Mouse (Mus musculus) embryonic facial prominence, embryonic 12.5 days (tissue): Measurements from ENCODE around the gene Cpa5. TPM values are rescaled to one million over a fixed set of nuclear protein-coding genes. Genes with fewer than 3 reads are reported as not detected.

ENCODE experiments used
- ATAC-seq: fragments of 200-750 bp; cut with Nextera tagmentation; 2 replicates; pipeline ENCODE4 v1.8.0; 2017; ENCODE audit not compliant: insufficient number of reproducible peaks, insufficient read depth, low FRiP score, low TSS enrichment
- H3K27ac ChIP-seq: fragments of 300-500 bp; sonication (generic); 2 replicates; pipeline ENCODE4 v1.5.1; 2016; ENCODE audit warnings: mild to moderate bottlenecking
- H3K27me3 ChIP-seq: fragments of 300-500 bp; sonication (generic); 2 replicates; pipeline ENCODE4 v1.6.1; 2016; ENCODE audit warnings: mild to moderate bottlenecking, moderate library complexity
- H3K36me3 ChIP-seq: fragments of 300-500 bp; sonication (generic); 2 replicates; pipeline ENCODE4 v1.6.1; 2016; ENCODE audit warnings: mild to moderate bottlenecking
- H3K4me1 ChIP-seq: fragments of 300-500 bp; sonication (generic); 2 replicates; pipeline ENCODE4 v1.6.1; 2016
- H3K4me2 ChIP-seq: fragments of 300-500 bp; sonication (generic); replicated peaks from 2 replicates; pipeline ENCODE4 v1.6.1; 2016; ENCODE audit warnings: mild to moderate bottlenecking, moderate library complexity
- H3K4me3 ChIP-seq: fragments of 300-500 bp; sonication (generic); 2 replicates; pipeline ENCODE4 v1.5.1; 2016; ENCODE audit warnings: mild to moderate bottlenecking
- H3K9ac ChIP-seq: fragments of 300-500 bp; sonication (generic); 2 replicates; pipeline ENCODE4 v1.6.1; 2016; ENCODE audit warnings: mild to moderate bottlenecking, moderate library complexity
- H3K9me3 ChIP-seq: fragments of 300-500 bp; sonication (generic); 2 replicates; pipeline ENCODE4 v1.6.1; 2016; ENCODE audit warnings: mild to moderate bottlenecking, moderate library complexity
- WGBS: fragments of 180-500 bp; shearing (Covaris S2); methylation state at CpG from one replicate; pipeline ENCODE4 v1.1.7; 2016; 5-methylcytosine and 5-hydroxymethylcytosine counted together
- polyA plus RNA-seq: library from polyadenylated mRNA; unstranded; fragments of >200 nt; fragmentation: Nextera tagmentation; extraction: Ambion mirVana; gene quantifications from 2 replicates; pipeline ENCODE4 v1.2.1, GENCODE M21; 2016

Gene Cpa5
- polyA plus RNA-seq, 1 experiment from 2014 or later, result 0.33 TPM

GRCm38 (mm10) chr6:30649651-30650296 lies 39.0 kb downstream of the Cpa5 start:
- WGBS, result 73% methylated on average over 11 of the region's 11 CpGs
- no peaks in the 10 kb centered on the region for H3K9me3 ChIP-seq
- no peak overlapping the region for H3K4me3 ChIP-seq
- H3K36me3 ChIP-seq, result no peaks in the 10 kb centered on the region
- no peaks in the 10 kb centered on the region for H3K27me3 ChIP-seq
- H3K9ac ChIP-seq, result no peak overlapping the region
- no peak overlapping the region for H3K4me2 ChIP-seq
- no peak for ATAC-seq
- H3K4me1 ChIP-seq, result peaks cover 24% of the 10 kb centered on the region
- H3K27ac ChIP-seq, result peak overlapping the region; percentile 17; the same call in 1 of the 2 replicates

GRCm38 (mm10) chr6:30652425-30653188 lies 41.8 kb downstream of the Cpa5 start:
- Histone ChIP-seq H3K9me3 (no peaks in the 10 kb centered on the region), H3K4me2 (no peak overlapping the region), H3K27me3 (no peaks in the 10 kb centered on the region), H3K9ac (no peak overlapping the region), H3K27ac (peak overlapping the region; percentile 89), H3K4me1 (peaks cover 36% of the 10 kb centered on the region), H3K4me3 (no peak overlapping the region), H3K36me3 (no peaks in the 10 kb centered on the region)
- no peak for ATAC-seq
- 29% methylated on average over 9 of the region's 9 CpGs for WGBS

DNA sequence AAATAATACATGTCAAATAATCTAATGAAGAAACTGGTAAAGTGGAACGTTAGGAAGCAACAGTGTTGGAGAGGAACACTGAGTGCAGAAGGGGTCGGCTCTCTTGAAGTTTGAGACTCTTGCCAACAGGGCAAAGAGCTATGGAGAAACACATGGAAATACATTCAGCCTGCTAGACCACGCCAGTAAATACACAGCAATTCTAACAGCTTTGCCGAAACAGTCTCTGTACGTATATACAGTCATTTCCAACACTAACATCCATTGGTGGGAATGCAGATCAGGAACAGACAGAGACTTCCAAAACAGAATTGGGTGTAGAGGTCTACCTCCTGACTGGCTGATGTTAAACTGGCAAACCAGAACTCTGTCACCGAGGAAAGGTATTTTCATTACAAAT lies 42.7 kb downstream of the Cpa5 start:
- Histone ChIP-seq H3K4me2 (no peak overlapping the region), H3K9me3 (no peaks in the 10 kb centered on the region), H3K4me3 (no peak overlapping the region), H3K9ac (no peak overlapping the region), H3K4me1 (peaks cover 36% of the 10 kb centered on the region), H3K36me3 (peaks cover 2% of the 10 kb centered on the region; the same call in 1 of the 2 replicates), H3K27ac (peak overlapping the region; percentile 89), H3K27me3 (no peaks in the 10 kb centered on the region)
- 69% methylated on average over 6 of the region's 6 CpGs for WGBS
- ATAC-seq, result no peak

DNA sequence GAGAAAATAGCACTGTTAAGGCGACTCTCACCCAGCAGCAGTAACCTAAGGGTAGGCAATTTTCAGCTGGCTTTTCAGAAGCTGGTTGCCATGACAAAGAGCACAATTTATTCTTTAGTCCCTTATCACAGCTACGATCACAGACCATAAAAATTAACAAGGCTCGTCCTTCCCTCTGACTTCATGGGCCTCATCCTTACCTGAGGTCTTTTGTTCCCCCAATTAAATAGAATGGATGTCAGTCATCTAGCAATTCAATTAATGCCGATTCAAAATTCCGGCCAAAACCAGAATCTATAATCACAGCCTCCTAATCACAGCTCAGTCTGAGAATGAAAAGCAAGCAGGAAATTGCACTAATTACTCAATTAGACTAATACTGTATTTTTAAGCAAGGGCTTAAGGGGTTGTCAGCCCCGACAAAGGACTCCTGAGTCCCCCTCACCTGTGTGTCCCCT lies 43.6 kb downstream of the Cpa5 start:
- 39% methylated on average over 6 of the region's 6 CpGs for WGBS
- no peak overlapping the region for H3K4me2 ChIP-seq
- no peak overlapping the region for H3K4me3 ChIP-seq
- no peaks in the 10 kb centered on the region for H3K9me3 ChIP-seq
- peaks cover 36% of the 10 kb centered on the region for H3K4me1 ChIP-seq
- peak overlapping the region; percentile 89 for H3K27ac ChIP-seq
- no peak for ATAC-seq
- no peaks in the 10 kb centered on the region for H3K27me3 ChIP-seq
- H3K9ac ChIP-seq, result no peak overlapping the region
- H3K36me3 ChIP-seq, result peaks cover 2% of the 10 kb centered on the region; the same call in 1 of the 2 replicates

- Histone ChIP-seq H3K9ac (no peak overlapping the region), H3K4me2 (no peak overlapping the region), H3K36me3 (peaks cover 2% of the 10 kb centered on the region; the same call in 1 of the 2 replicates), H3K4me3 (no peak overlapping the region), H3K27ac (peak overlapping the region; percentile 89), H3K27me3 (no peaks in the 10 kb centered on the region), H3K9me3 (no peaks in the 10 kb centered on the region), H3K4me1 (peaks cover 36% of the 10 kb centered on the region)
- ATAC-seq, result no peak
- 68% methylated on average over 3 of the region's 3 CpGs for WGBS
Observed at GRCm38 (mm10) chr6:30654932-30655331, 44.1 kb downstream of the Cpa5 start.

- no peak overlapping the region for H3K9ac ChIP-seq
- no peak for ATAC-seq
- H3K9me3 ChIP-seq, result no peaks in the 10 kb centered on the region
- peaks cover 44% of the 10 kb centered on the region for H3K4me1 ChIP-seq
- no peaks in the 10 kb centered on the region for H3K27me3 ChIP-seq
- no peak overlapping the region for H3K4me3 ChIP-seq
- peaks cover 2% of the 10 kb centered on the region; the same call in 1 of the 2 replicates for H3K36me3 ChIP-seq
- WGBS, result 94% methylated on average over 12 of the region's 12 CpGs
- peak overlapping the region; percentile 69 for H3K27ac ChIP-seq
- no peak overlapping the region for H3K4me2 ChIP-seq
Observed at GRCm38 (mm10) chr6:30657279-30657678, 46.5 kb downstream of the Cpa5 start.

GRCm38 (mm10) chr6:30658619-30659018 lies 47.8 kb downstream of the Cpa5 start:
- no peak for ATAC-seq

GRCm38 (mm10) chr6:30664776-30665175 lies 54.0 kb downstream of the Cpa5 start:
- no peaks in the 10 kb centered on the region for H3K9me3 ChIP-seq
- H3K27me3 ChIP-seq, result no peaks in the 10 kb centered on the region
- no peaks in the 10 kb centered on the region for H3K36me3 ChIP-seq
- H3K4me1 ChIP-seq, result peaks cover 49% of the 10 kb centered on the region
- ATAC-seq, result no peak
- no peak overlapping the region for H3K4me2 ChIP-seq
- peak overlapping the region; percentile 86 for H3K27ac ChIP-seq
- H3K4me3 ChIP-seq, result no peak overlapping the region
- no peak overlapping the region for H3K9ac ChIP-seq
- 26% methylated on average over 6 of the region's 6 CpGs for WGBS

More at GRCm38 (mm10) chr6:30658619-30659018, 47.8 kb downstream of the Cpa5 start:
- no peak overlapping the region for H3K27ac ChIP-seq
- 63% methylated on average over 9 of the region's 9 CpGs for WGBS
- no peak overlapping the region for H3K9ac ChIP-seq
- no peak overlapping the region for H3K4me3 ChIP-seq
- H3K4me1 ChIP-seq, result peaks cover 32% of the 10 kb centered on the region
- no peaks in the 10 kb centered on the region for H3K27me3 ChIP-seq
- H3K36me3 ChIP-seq, result peaks cover 2% of the 10 kb centered on the region; the same call in 1 of the 2 replicates
- H3K4me2 ChIP-seq, result no peak overlapping the region
- H3K9me3 ChIP-seq, result no peaks in the 10 kb centered on the region

- H3K4me2 ChIP-seq, result no peak overlapping the region
- no peak overlapping the region for H3K9ac ChIP-seq
- no peak for ATAC-seq
- H3K27me3 ChIP-seq, result no peaks in the 10 kb centered on the region
- no peaks in the 10 kb centered on the region for H3K36me3 ChIP-seq
- H3K4me1 ChIP-seq, result peaks cover 53% of the 10 kb centered on the region
- H3K4me3 ChIP-seq, result no peak overlapping the region
- H3K9me3 ChIP-seq, result no peaks in the 10 kb centered on the region
- H3K27ac ChIP-seq, result peak overlapping the region; percentile 86
- whole genome bisulfite sequencing, result 23% methylated on average over 4 of the region's 4 CpGs
Observed at GRCm38 (mm10) chr6:30665296-30665695, 54.5 kb downstream of the Cpa5 start.

DNA sequence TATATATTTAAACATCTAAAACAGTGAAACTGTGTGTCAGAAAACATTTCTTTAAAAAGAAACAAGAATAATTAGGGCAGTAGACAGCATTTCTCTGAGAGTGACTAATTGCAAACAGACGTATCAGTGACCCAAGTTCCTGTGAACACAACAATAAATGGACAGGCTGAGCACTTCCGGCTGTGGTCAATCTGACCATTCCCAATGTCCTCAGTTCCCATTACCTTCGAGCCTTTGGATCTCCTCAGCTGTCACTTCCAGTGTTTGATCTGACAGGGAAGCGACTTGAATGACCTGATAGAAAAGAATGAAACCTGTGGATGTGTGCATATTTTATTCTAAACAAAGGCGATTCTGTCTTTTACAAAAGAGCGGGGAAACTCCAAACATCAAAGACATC lies 55.2 kb downstream of the Cpa5 start:
- peaks cover 54% of the 10 kb centered on the region for H3K4me1 ChIP-seq
- WGBS, result 26% methylated on average over 6 of the region's 6 CpGs
- H3K27ac ChIP-seq, result peak overlapping the region; percentile 86; the same call in 1 of the 2 replicates

GRCm38 (mm10) chr6:30667585-30667984 lies 56.8 kb downstream of the Cpa5 start:
- peaks cover 55% of the 10 kb centered on the region for H3K4me1 ChIP-seq

More for the DNA sequence above, 55.2 kb downstream of the Cpa5 start:
- Histone ChIP-seq H3K4me3 (no peak overlapping the region), H3K36me3 (no peaks in the 10 kb centered on the region), H3K9me3 (no peaks in the 10 kb centered on the region), H3K27me3 (no peaks in the 10 kb centered on the region), H3K9ac (no peak overlapping the region), H3K4me2 (no peak overlapping the region)
- ATAC-seq, result no peak

GRCm38 (mm10) chr6:30671696-30672095 lies 60.9 kb downstream of the Cpa5 start:
- H3K27ac ChIP-seq, result peak overlapping the region; percentile 54; the same call in 1 of the 2 replicates
- no peak overlapping the region for H3K4me3 ChIP-seq
- no peak overlapping the region for H3K4me2 ChIP-seq
- no peaks in the 10 kb centered on the region for H3K9me3 ChIP-seq
- H3K9ac ChIP-seq, result no peak overlapping the region
- 76% methylated on average over 5 of the region's 5 CpGs for WGBS
- H3K36me3 ChIP-seq, result no peaks in the 10 kb centered on the region
- H3K27me3 ChIP-seq, result no peaks in the 10 kb centered on the region
- peaks cover 73% of the 10 kb centered on the region for H3K4me1 ChIP-seq
- no peak for ATAC-seq

More at GRCm38 (mm10) chr6:30667585-30667984, 56.8 kb downstream of the Cpa5 start:
- Histone ChIP-seq H3K27ac (peak overlapping the region; percentile 80), H3K9me3 (no peaks in the 10 kb centered on the region), H3K9ac (no peak overlapping the region), H3K36me3 (no peaks in the 10 kb centered on the region), H3K27me3 (no peaks in the 10 kb centered on the region), H3K4me3 (no peak overlapping the region), H3K4me2 (no peak overlapping the region)
- WGBS, result 28% methylated on average over 5 of the region's 5 CpGs
- no peak for ATAC-seq
